Mouse (Mus musculus) right cerebral cortex, adult 18-20 months (tissue): ENCODE data around the gene Aes.

Source experiments
- DNase-seq: peaks from one replicate; pipeline ENCODE4 v3.0.0; 2022; ENCODE audit warnings: mixed read lengths

Aes gene

GRCm38 (mm10) chr10:81600096-81600495, 40.8 kb downstream of the Aes start:
- no peak for DNase-seq

GRCm38 (mm10) chr10:81600738-81601203, 41.5 kb downstream of the Aes start, which contains the start of gene Tle6:
Tle6 (minus strand) TSS chr10:81601073.
- peak; percentile 93 for DNase-seq

- DNase-seq: no peak
These were observed 42.2 kb downstream of the Aes start for GRCm38 (mm10) chr10:81601396-81601905.

- DNase-seq: no peak
These were observed 43.5 kb downstream of the Aes start for GRCm38 (mm10) chr10:81602741-81603151.

- DNase-seq: no peak
These were observed 45.0 kb downstream of the Aes start for GRCm38 (mm10) chr10:81604019-81604967.

GRCm38 (mm10) chr10:81604968-81605665, 45.8 kb downstream of the Aes start:
- peak; percentile 87 for DNase-seq

GRCm38 (mm10) chr10:81605666-81605973, 46.3 kb downstream of the Aes start:
- no peak for DNase-seq

GRCm38 (mm10) chr10:81605974-81606751, 46.9 kb downstream of the Aes start, which contains the start of gene BC025920:
BC025920 (plus strand) TSS chr10:81606270.
- peak; percentile 97 for DNase-seq

- DNase-seq: no peak
These were observed 49.0 kb downstream of the Aes start for GRCm38 (mm10) chr10:81608308-81608707.

GRCm38 (mm10) chr10:81612779-81613178, 53.5 kb downstream of the Aes start:
- DNase-seq: no peak

- DNase-seq: no peak
These were observed 56.2 kb downstream of the Aes start for GRCm38 (mm10) chr10:81615486-81615885.
